Mouse (Mus musculus) forebrain, embryonic 12.5 days (tissue): ENCODE measurements around the gene Fcrlb. TPM values are rescaled to one million over a fixed set of nuclear protein-coding genes. Genes with fewer than 3 reads are reported as not detected.

Source experiments
- ATAC-seq: fragments of 200-750 bp; cut with Nextera tagmentation; 2 replicates; pipeline ENCODE4 v1.8.0; 2017; ENCODE audit warnings: moderate TSS enrichment; ENCODE audit not compliant: low FRiP score
- H3K27ac ChIP-seq: fragments of 300-500 bp; sonication (generic); 2 replicates; pipeline ENCODE4 v1.5.1; 2016; ENCODE audit warnings: mild to moderate bottlenecking
- H3K27me3 ChIP-seq: fragments of 300-500 bp; sonication (generic); 2 replicates; pipeline ENCODE4 v1.6.1; 2016; ENCODE audit warnings: mild to moderate bottlenecking
- H3K36me3 ChIP-seq: fragments of 300-500 bp; sonication (generic); replicated peaks from 2 replicates; pipeline ENCODE4 v1.6.1; 2016; ENCODE audit warnings: mild to moderate bottlenecking
- H3K4me1 ChIP-seq: fragments of 300-500 bp; sonication (generic); 2 replicates; pipeline ENCODE4 v1.6.1; 2016
- H3K4me2 ChIP-seq: fragments of 300-500 bp; sonication (generic); 2 replicates; pipeline ENCODE4 v1.6.1; 2016; ENCODE audit warnings: mild to moderate bottlenecking, moderate library complexity
- H3K4me3 ChIP-seq: fragments of 300-500 bp; sonication (generic); replicated peaks from 2 replicates; pipeline ENCODE4 v1.5.1; 2016; ENCODE audit warnings: mild to moderate bottlenecking
- H3K9ac ChIP-seq: fragments of 300-500 bp; sonication (generic); 2 replicates; pipeline ENCODE4 v1.6.1; 2016; ENCODE audit warnings: mild to moderate bottlenecking
- H3K9me3 ChIP-seq: fragments of 300-500 bp; sonication (generic); 2 replicates; pipeline ENCODE4 v1.6.1; 2016
- WGBS: fragments of 180-500 bp; shearing (Covaris S2); methylation state at CpG from one replicate; pipeline ENCODE4 v1.1.7; 2016; 5-methylcytosine and 5-hydroxymethylcytosine counted together
- polyA plus RNA-seq: library from polyadenylated mRNA; unstranded; fragments of >200 nt; fragmentation: Nextera tagmentation; extraction: Ambion mirVana; gene quantifications from 2 replicates; pipeline ENCODE4 v1.2.1, GENCODE M21; 2016

Gene Fcrlb
- polyA plus RNA-seq, 1 experiment from 2014 or later: not detected

DNA sequence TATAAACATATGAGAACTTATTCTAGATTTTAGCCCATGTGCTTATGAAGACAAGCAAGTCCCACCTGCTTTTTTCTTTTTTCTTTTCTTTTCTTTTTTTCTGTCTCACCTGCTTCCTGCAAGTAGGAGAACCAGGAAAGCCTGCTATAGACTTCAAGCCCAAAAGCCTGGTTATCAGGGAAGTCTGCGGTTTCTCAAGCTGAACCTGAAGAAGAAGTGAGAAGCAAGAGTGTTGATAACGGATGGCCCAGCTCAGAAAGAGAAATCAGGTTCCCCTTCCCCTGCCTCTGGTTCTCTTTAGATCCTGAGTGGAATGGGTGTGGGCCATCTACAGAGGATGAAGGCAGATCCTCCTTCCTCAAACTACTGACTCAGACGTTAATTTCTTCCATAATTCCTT is 19.3 kb upstream of the Fcrlb start:
- ATAC-seq: no peak
- no peak overlapping the region for H3K9ac ChIP-seq
- H3K4me3 ChIP-seq: no peak overlapping the region
- H3K9me3 ChIP-seq: no peaks in the 10 kb centered on the region
- no peak overlapping the region for H3K4me2 ChIP-seq
- WGBS: 86% methylated on average over 3 of the region's 3 CpGs
- no peak overlapping the region for H3K27ac ChIP-seq
- H3K4me1 ChIP-seq: no peaks in the 10 kb centered on the region
- no peaks in the 10 kb centered on the region for H3K27me3 ChIP-seq
- H3K36me3 ChIP-seq: no peaks in the 10 kb centered on the region

GRCm38 (mm10) chr1:170929245-170929644 is 16.5 kb upstream of the Fcrlb start:
- Histone ChIP-seq H3K4me2 (no peak overlapping the region), H3K27me3 (no peaks in the 10 kb centered on the region), H3K36me3 (no peaks in the 10 kb centered on the region), H3K4me1 (no peaks in the 10 kb centered on the region), H3K4me3 (no peak overlapping the region), H3K9ac (no peak overlapping the region), H3K9me3 (no peaks in the 10 kb centered on the region), H3K27ac (no peak overlapping the region)
- no peak for ATAC-seq
- WGBS: 87% methylated on average over 4 of the region's 4 CpGs

GRCm38 (mm10) chr1:170928467-170928866 is 15.7 kb upstream of the Fcrlb start:
- no peak overlapping the region for H3K9ac ChIP-seq
- WGBS: 82% methylated on average over 2 of the region's 2 CpGs
- no peaks in the 10 kb centered on the region for H3K9me3 ChIP-seq
- no peak for ATAC-seq
- H3K4me3 ChIP-seq: no peak overlapping the region
- no peak overlapping the region for H3K27ac ChIP-seq
- no peaks in the 10 kb centered on the region for H3K36me3 ChIP-seq
- H3K4me2 ChIP-seq: no peak overlapping the region
- H3K27me3 ChIP-seq: no peaks in the 10 kb centered on the region
- H3K4me1 ChIP-seq: no peaks in the 10 kb centered on the region

- no peaks in the 10 kb centered on the region for H3K4me1 ChIP-seq
- WGBS: 85% methylated on average over 3 of the region's 3 CpGs
These were observed 14.6 kb upstream of the Fcrlb start, which contains the start of gene Fcrla for GRCm38 (mm10) chr1:170927378-170927777. Gene Fcrla (minus strand): TSS chr1:170927583.

DNA sequence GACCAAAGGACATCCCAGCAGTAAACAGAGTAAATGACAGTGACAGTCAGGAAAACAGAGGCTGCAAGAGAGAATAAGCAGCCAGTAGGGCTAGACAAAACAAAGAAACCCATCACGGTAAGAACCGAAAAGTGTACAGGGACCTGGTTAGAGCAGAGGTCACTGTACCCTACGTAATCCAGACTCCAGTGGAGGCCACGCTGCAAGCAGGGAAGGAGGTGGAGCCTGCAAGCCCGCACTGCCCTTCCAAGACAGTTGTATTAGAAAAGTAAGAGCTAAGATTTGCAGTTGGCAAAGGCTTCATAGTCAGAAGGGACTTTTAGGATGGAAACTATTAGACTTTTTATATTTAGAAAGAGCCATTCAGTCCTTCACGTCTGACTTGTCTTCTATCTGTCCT is 14.2 kb upstream of the Fcrlb start:
- no peak for ATAC-seq
- Histone ChIP-seq H3K27ac (no peak overlapping the region), H3K27me3 (no peaks in the 10 kb centered on the region), H3K9ac (no peak overlapping the region), H3K9me3 (no peaks in the 10 kb centered on the region), H3K4me3 (no peak overlapping the region), H3K4me2 (no peak overlapping the region), H3K4me1 (no peaks in the 10 kb centered on the region), H3K36me3 (no peaks in the 10 kb centered on the region)
- 61% methylated on average over 6 of the region's 6 CpGs for WGBS

More at GRCm38 (mm10) chr1:170927378-170927777, 14.6 kb upstream of the Fcrlb start, which contains the start of gene Fcrla:
- no peak for ATAC-seq
- Histone ChIP-seq H3K9me3 (no peaks in the 10 kb centered on the region), H3K4me2 (no peak within 1 kb of the TSS), H3K27me3 (no peaks in the 10 kb centered on the region), H3K9ac (no peak within 1 kb of the TSS), H3K27ac (no peak within 1 kb of the TSS), H3K36me3 (no peaks in the 10 kb centered on the region), H3K4me3 (no peak within 1 kb of the TSS)

- Histone ChIP-seq H3K36me3 (no peaks in the 10 kb centered on the region), H3K27ac (no peak overlapping the region), H3K9ac (no peak overlapping the region), H3K9me3 (no peaks in the 10 kb centered on the region), H3K4me3 (no peak overlapping the region), H3K4me1 (no peaks in the 10 kb centered on the region), H3K27me3 (no peaks in the 10 kb centered on the region), H3K4me2 (no peak overlapping the region)
- ATAC-seq: no peak
- WGBS: 89% methylated on average over 6 of the region's 6 CpGs
These were observed 11.7 kb upstream of the Fcrlb start for GRCm38 (mm10) chr1:170924485-170924884.

DNA sequence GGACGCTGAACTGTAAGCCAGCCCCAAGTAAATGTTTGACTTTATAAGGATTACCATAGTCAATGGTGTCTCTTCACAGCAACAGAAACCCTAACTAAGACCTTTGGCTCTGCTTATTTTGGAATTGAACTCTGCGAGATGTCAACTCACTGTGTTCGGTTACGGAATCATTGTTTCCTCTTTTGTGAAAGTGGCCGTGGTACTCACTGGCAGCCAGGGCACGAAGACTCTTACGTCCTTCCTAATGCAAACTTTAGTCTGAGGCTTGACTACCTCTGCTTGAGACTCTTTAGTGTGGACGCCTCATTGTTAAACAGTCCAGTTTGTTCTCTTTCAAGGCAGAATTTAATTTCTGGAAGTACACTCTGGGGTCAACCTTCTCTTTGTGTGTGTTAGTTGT is 6.6 kb upstream of the Fcrlb start:
- H3K4me3 ChIP-seq: no peak overlapping the region
- no peaks in the 10 kb centered on the region for H3K27me3 ChIP-seq
- no peak overlapping the region for H3K27ac ChIP-seq
- H3K9me3 ChIP-seq: no peaks in the 10 kb centered on the region
- no peaks in the 10 kb centered on the region for H3K36me3 ChIP-seq
- WGBS: 91% methylated on average over 8 of the region's 8 CpGs
- ATAC-seq: no peak
- no peak overlapping the region for H3K4me2 ChIP-seq
- H3K4me1 ChIP-seq: no peaks in the 10 kb centered on the region
- H3K9ac ChIP-seq: no peak overlapping the region

DNA sequence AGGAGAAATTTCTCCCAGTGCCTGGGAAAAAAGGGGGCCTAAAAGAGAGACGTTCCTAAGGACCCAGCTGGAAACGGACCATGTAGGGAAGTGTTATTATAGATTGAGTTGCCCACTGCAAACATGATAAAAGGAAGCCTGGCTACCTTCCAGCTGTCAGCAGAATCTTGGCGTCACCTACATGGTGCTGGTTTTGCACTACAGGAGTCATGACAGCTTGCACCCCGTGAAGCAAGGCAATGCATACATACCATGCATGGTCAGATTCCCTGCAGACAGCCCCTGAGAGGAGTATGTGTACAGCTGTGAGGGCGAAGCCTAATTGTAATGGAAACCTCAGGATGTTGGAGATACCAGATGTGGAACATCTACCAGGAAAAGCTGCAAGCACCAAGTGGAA is 2.9 kb upstream of the Fcrlb start:
- no peak for ATAC-seq
- no peak overlapping the region for H3K27ac ChIP-seq
- WGBS: 87% methylated on average over 5 of the region's 5 CpGs

DNA sequence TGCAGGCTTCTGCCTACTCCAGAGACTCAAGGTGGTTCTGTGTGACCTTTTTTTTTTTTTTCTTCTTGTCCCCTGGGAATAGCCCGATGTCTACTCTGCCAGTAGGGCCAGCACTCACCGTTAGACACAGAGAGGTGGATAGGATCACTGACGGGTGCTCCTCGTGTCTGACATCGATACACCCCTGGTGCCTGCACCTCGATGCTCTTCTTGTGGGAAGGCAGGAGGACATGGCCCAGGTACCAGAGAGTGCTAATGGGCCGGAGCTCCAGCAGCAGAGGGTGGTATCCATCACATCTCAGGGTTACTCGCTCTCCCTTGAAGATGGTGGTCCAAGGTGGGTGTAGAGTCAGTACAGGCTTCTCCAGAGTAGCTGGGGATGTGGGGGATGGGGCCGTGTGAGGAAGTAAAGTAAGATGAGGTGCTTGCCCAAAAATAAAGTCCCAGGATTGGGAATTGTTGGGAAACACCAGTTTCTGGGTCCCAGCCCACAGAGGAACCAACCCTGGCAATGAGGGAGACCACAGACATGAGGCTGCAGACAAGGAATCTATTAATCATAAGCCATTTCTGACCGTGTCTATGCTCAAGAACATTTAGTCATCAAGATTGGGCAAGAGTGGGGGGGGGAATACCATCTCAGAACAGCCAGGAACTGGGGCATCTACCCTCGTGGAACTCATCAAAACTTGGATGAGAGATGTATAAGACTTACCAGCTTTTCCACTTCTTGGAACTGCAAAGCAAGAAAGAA is 657 bp downstream of the Fcrlb start:
- Histone ChIP-seq H3K9ac (no peak overlapping the region), H3K4me2 (no peak overlapping the region), H3K27ac (no peak overlapping the region), H3K9me3 (no peaks in the 10 kb centered on the region), H3K4me3 (no peak overlapping the region), H3K27me3 (peaks cover 37% of the 10 kb centered on the region), H3K36me3 (no peaks in the 10 kb centered on the region), H3K4me1 (peaks cover 13% of the 10 kb centered on the region)
- ATAC-seq: no peak
- 87% methylated on average over 11 of the region's 11 CpGs for WGBS

More for the DNA sequence above, 2.9 kb upstream of the Fcrlb start:
- Histone ChIP-seq H3K4me1 (no peaks in the 10 kb centered on the region), H3K4me3 (no peak overlapping the region), H3K4me2 (no peak overlapping the region), H3K9me3 (no peaks in the 10 kb centered on the region), H3K9ac (no peak overlapping the region), H3K36me3 (no peaks in the 10 kb centered on the region), H3K27me3 (0 out of 2 replicates have a peak, but pooled peaks cover under 1% of the 10 kb centered on the region)

- peak; percentile 60 for ATAC-seq
- H3K4me2 ChIP-seq: peak overlapping the region; percentile 90
- H3K4me3 ChIP-seq: peak overlapping the region; percentile 56
- peaks cover 13% of the 10 kb centered on the region for H3K4me1 ChIP-seq
- no peak overlapping the region for H3K27ac ChIP-seq
- no peaks in the 10 kb centered on the region for H3K36me3 ChIP-seq
- no peaks in the 10 kb centered on the region for H3K9me3 ChIP-seq
- 3% methylated on average over 21 of the region's 21 CpGs for WGBS
- peaks cover 62% of the 10 kb centered on the region for H3K27me3 ChIP-seq
- peak overlapping the region; percentile 57; the same call in 1 of the 2 replicates for H3K9ac ChIP-seq
These were observed 4.4 kb downstream of the Fcrlb start for GRCm38 (mm10) chr1:170908341-170908740.

GRCm38 (mm10) chr1:170907456-170908191 is 5.1 kb downstream of the Fcrlb start:
- Histone ChIP-seq H3K9me3 (no peaks in the 10 kb centered on the region), H3K9ac (peak overlapping the region; percentile 57), H3K36me3 (no peaks in the 10 kb centered on the region), H3K27ac (no peak overlapping the region), H3K4me1 (peaks cover 13% of the 10 kb centered on the region), H3K4me2 (peak overlapping the region; percentile 90), H3K27me3 (peaks cover 64% of the 10 kb centered on the region), H3K4me3 (peak overlapping the region; percentile 56)
- WGBS: under 1% methylated on average over 71 of the region's 71 CpGs
- ATAC-seq: peak; percentile 78

- H3K4me2 ChIP-seq: peak overlapping the region; percentile 90
- H3K9me3 ChIP-seq: no peaks in the 10 kb centered on the region
- peaks cover 70% of the 10 kb centered on the region for H3K27me3 ChIP-seq
- H3K27ac ChIP-seq: no peak overlapping the region
- H3K4me1 ChIP-seq: peaks cover 13% of the 10 kb centered on the region
- peak overlapping the region; percentile 57 for H3K9ac ChIP-seq
- peak overlapping the region; percentile 56 for H3K4me3 ChIP-seq
- no peak for ATAC-seq
- WGBS: 22% methylated on average over 11 of the region's 11 CpGs
- H3K36me3 ChIP-seq: no peaks in the 10 kb centered on the region
These were observed 5.7 kb downstream of the Fcrlb start for GRCm38 (mm10) chr1:170907111-170907455.
